Mouse (Mus musculus) testis, adult 2 months (tissue): ENCODE measurements at regions not wholly inside any gene's neighbourhood (a gene's known extent, or its start where the extent isn't known, plus 50 kb on each side); places are given as distances from the start of the nearest gene placed in this dataset.

Experiments used
- CTCF ChIP-seq: fragments of 200-500 bp; IDR thresholded peaks from 2 replicates; pipeline ENCODE4 v1.5.1; 2012; ENCODE audit warnings: low read depth, mild to moderate bottlenecking, inconsistent platforms, low read length, moderate library complexity; ENCODE audit not compliant: control insufficient read depth, insufficient read depth, insufficient replicate concordance
- POLR2A ChIP-seq: fragments of 200-500 bp; IDR thresholded peaks from 2 replicates; pipeline ENCODE4 v1.6.1; 2012; ENCODE audit warnings: low read depth, mild to moderate bottlenecking, inconsistent platforms, low read length, moderate library complexity; ENCODE audit not compliant: control insufficient read depth

DNA sequence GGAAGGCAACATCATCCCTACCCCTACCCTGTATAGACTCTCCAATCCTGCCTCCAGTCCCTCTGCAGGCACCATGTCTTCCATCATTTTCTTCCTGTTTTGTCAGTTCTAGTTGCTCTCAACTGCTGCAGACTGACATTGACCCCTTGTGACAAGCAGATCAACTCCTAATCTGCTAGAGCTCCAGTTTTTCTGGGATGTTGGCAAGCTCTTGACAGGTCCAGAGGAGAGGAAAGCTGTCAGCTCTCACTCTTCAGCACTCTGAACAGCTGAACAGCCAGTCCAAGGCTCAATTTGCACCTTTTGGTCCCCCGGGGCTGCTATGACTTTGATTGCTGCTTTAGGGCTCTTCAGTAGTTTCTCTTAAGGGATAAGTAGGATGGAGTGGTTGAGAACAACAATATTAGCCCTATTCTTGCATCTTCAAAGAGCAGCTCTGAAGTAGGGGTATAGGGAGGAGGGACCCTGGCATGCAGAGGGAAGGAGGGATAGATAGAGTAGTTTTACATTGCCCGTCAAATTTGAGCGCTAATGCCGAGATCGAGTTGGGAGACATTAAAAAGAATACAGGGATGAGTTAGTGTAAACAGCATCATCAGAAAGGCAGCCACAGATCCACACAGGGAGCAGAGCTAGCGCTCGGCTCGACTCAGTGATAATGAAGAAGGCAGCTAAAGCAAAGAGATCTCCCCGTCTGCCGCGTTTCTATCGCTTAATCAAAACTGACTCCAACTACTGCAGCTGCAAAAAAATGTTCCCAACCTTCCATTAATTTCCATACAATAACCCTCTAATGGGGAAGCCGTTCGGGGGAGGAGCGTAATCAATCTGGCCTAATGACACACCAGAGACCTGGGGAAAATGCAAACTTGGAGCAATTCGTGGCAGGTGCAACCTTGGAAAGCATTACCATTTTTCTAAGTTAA lies 257.1 kb upstream of the Camk1g start:
- TF ChIP-seq POLR2A (no peak), CTCF (no peak)
